Mouse (Mus musculus) heart, embryonic 15.5 days (tissue): ENCODE measurements at regions not wholly inside any gene's neighbourhood (a gene's known extent, or its start where the extent isn't known, plus 50 kb on each side); places are given as distances from the start of the nearest gene placed in this dataset.
A peak's percentile ranks its signal among the peaks of the same experiment; 100 is the strongest.

Experiments used
- ATAC-seq: fragments of 200-750 bp; cut with Nextera tagmentation; replicated peaks from 2 replicates; pipeline ENCODE4 v1.8.0; 2017; ENCODE audit warnings: low read depth, moderate TSS enrichment; ENCODE audit not compliant: insufficient number of reproducible peaks, insufficient read depth, low FRiP score
- H3K27ac ChIP-seq: fragments of 300-500 bp; sonication (generic); 2 replicates; pipeline ENCODE4 v1.5.1; 2015; ENCODE audit warnings: mild to moderate bottlenecking, inconsistent platforms
- H3K27me3 ChIP-seq: fragments of 300-500 bp; sonication (generic); 2 replicates; pipeline ENCODE4 v1.6.1; 2015; ENCODE audit warnings: inconsistent platforms
- H3K36me3 ChIP-seq: fragments of 300-500 bp; sonication (generic); 2 replicates; pipeline ENCODE4 v1.6.1; 2015; ENCODE audit warnings: mild to moderate bottlenecking, inconsistent platforms
- H3K4me1 ChIP-seq: fragments of 300-500 bp; sonication (generic); replicated peaks from 2 replicates; pipeline ENCODE4 v1.6.1; 2015; ENCODE audit warnings: inconsistent platforms
- H3K4me2 ChIP-seq: fragments of 300-500 bp; sonication (generic); 2 replicates; pipeline ENCODE4 v1.6.1; 2015; ENCODE audit warnings: inconsistent platforms, mild to moderate bottlenecking, moderate library complexity
- H3K4me3 ChIP-seq: fragments of 300-500 bp; sonication (generic); 2 replicates; pipeline ENCODE4 v1.5.1; 2015; ENCODE audit warnings: mild to moderate bottlenecking, inconsistent platforms
- H3K9ac ChIP-seq: fragments of 300-500 bp; sonication (generic); 2 replicates; pipeline ENCODE4 v1.6.1; 2015; ENCODE audit warnings: mild to moderate bottlenecking, inconsistent platforms
- H3K9me3 ChIP-seq: fragments of 300-500 bp; sonication (generic); replicated peaks from 2 replicates; pipeline ENCODE4 v1.6.1; 2016; ENCODE audit warnings: inconsistent platforms
- whole genome bisulfite sequencing: fragments of 180-500 bp; shearing (Covaris S2); methylation state at CpG from one replicate; pipeline ENCODE4 v1.1.7; 2015; ENCODE audit warnings: mixed read lengths; 5-methylcytosine and 5-hydroxymethylcytosine counted together

GRCm38 (mm10) chr9:120677216-120677615 lies 106.0 kb downstream of the Rpl14 start:
- Histone ChIP-seq H3K27ac (no peak overlapping the region), H3K36me3 (no peaks in the 10 kb centered on the region), H3K4me3 (no peak overlapping the region), H3K9me3 (no peaks in the 10 kb centered on the region), H3K27me3 (peaks cover 13% of the 10 kb centered on the region), H3K9ac (no peak overlapping the region), H3K4me2 (no peak overlapping the region), H3K4me1 (peaks cover 20% of the 10 kb centered on the region)
- 81% methylated on average over 5 of the region's 5 CpGs for WGBS
- no peak for ATAC-seq

DNA sequence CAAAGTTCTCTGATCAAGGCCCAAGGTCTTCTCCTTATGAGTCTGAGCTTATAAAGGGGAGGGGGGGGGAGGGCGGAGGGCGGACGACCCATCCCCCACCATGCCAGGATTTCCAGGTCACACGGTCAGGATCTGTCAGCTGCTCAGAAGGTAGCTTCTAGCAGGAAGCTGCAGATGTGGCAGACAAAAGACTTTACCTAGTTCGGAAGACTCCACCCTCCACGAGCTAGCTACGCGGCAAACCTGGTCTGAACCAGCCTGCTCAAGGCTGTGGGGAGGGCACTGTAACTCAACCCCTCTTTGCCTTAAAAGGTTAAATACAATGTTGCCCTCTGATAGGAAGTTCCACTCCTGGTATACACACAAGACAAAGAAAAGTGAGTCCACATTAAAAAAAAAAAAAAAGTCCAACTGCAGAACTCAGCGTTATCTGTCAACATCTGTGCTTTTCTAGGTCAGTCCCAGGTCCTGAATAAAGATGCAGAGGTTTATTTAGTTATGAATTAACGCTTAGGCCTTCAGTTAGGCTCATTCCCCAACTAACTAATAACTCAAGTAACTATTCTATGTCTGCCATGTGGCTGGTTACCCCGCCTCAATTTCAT lies 108.7 kb downstream of the Rpl14 start:
- Histone ChIP-seq H3K27ac (no peak overlapping the region), H3K4me2 (0 out of 2 replicates have a peak overlapping the region, but pooled peaks have one; percentile 4), H3K4me1 (peaks cover 17% of the 10 kb centered on the region), H3K4me3 (no peak overlapping the region), H3K9me3 (no peaks in the 10 kb centered on the region), H3K9ac (no peak overlapping the region), H3K27me3 (0 out of 2 replicates have a peak, but pooled peaks cover 2% of the 10 kb centered on the region), H3K36me3 (no peaks in the 10 kb centered on the region)
- no peak for ATAC-seq
- 41% methylated on average over 11 of the region's 11 CpGs for WGBS

DNA sequence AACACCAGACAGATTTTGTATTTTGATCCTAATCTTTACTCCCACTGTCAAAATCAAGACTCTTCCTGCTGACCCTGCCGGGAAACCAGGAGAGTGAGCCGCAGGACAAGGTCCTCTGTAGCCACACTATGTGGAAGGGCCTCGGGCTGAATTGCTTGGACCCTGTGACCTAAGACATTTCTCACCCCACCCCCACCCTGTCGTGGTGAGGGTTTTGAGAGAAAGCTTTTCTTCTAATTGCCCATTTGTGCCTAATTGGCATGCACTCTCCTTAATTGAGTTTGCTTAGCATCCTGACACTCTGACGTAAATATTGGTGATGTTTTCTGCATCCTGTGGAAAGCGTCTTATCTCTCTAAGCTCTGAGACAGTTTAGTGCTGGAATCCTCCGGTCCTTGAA lies 110.2 kb downstream of the Rpl14 start:
- no peak overlapping the region for H3K4me3 ChIP-seq
- H3K9ac ChIP-seq: no peak overlapping the region
- no peaks in the 10 kb centered on the region for H3K9me3 ChIP-seq
- no peak overlapping the region for H3K4me2 ChIP-seq
- H3K36me3 ChIP-seq: no peaks in the 10 kb centered on the region
- H3K27ac ChIP-seq: no peak overlapping the region
- H3K27me3 ChIP-seq: no peaks in the 10 kb centered on the region
- H3K4me1 ChIP-seq: peaks cover 9% of the 10 kb centered on the region
- no peak for ATAC-seq
- WGBS: 38% methylated on average over 7 of the region's 7 CpGs

GRCm38 (mm10) chr9:120685961-120686360 lies 114.7 kb downstream of the Rpl14 start:
- Histone ChIP-seq H3K27ac (no peak overlapping the region), H3K9ac (no peak overlapping the region), H3K9me3 (no peaks in the 10 kb centered on the region), H3K4me1 (peaks cover 10% of the 10 kb centered on the region), H3K4me2 (no peak overlapping the region), H3K4me3 (no peak overlapping the region), H3K27me3 (no peaks in the 10 kb centered on the region), H3K36me3 (no peaks in the 10 kb centered on the region)
- WGBS: 22% methylated on average over 6 of the region's 7 CpGs
- no peak for ATAC-seq

DNA sequence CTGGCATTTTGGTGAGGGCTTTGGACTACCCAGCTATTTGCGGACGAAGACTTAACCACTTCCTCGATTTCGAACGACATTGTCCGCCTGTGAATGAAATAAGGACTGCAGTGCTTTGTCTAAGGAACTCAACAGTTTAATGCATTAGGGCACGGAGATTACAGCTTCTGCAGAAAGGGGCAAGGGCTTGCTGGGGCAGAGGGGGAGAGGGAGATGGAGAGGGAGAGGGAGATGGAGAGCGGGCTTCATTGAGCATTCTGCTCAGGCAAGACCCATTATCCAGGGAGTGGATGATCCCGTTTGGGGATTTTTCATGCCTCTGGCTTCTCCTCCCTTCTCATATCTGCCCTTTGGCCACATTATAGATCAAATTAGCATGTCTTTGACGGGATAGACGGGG lies 117.8 kb downstream of the Rpl14 start:
- Histone ChIP-seq H3K9me3 (no peaks in the 10 kb centered on the region), H3K4me2 (no peak overlapping the region), H3K9ac (no peak overlapping the region), H3K27me3 (0 out of 2 replicates have a peak, but pooled peaks cover 3% of the 10 kb centered on the region), H3K4me3 (no peak overlapping the region), H3K36me3 (no peaks in the 10 kb centered on the region), H3K4me1 (peaks cover 23% of the 10 kb centered on the region), H3K27ac (no peak overlapping the region)
- ATAC-seq: no peak
- 80% methylated on average over 11 of the region's 11 CpGs for WGBS

GRCm38 (mm10) chr9:120690510-120690909 lies 119.3 kb downstream of the Rpl14 start:
- no peaks in the 10 kb centered on the region for H3K9me3 ChIP-seq
- 0 out of 2 replicates have a peak, but pooled peaks cover 3% of the 10 kb centered on the region for H3K27me3 ChIP-seq
- peaks cover 23% of the 10 kb centered on the region for H3K4me1 ChIP-seq
- H3K36me3 ChIP-seq: no peaks in the 10 kb centered on the region
- ATAC-seq: no peak
- no peak overlapping the region for H3K4me3 ChIP-seq
- H3K27ac ChIP-seq: peak overlapping the region; percentile 88
- 41% methylated on average over 5 of the region's 5 CpGs for WGBS
- no peak overlapping the region for H3K9ac ChIP-seq
- H3K4me2 ChIP-seq: 0 out of 2 replicates have a peak overlapping the region, but pooled peaks have one; percentile 68

DNA sequence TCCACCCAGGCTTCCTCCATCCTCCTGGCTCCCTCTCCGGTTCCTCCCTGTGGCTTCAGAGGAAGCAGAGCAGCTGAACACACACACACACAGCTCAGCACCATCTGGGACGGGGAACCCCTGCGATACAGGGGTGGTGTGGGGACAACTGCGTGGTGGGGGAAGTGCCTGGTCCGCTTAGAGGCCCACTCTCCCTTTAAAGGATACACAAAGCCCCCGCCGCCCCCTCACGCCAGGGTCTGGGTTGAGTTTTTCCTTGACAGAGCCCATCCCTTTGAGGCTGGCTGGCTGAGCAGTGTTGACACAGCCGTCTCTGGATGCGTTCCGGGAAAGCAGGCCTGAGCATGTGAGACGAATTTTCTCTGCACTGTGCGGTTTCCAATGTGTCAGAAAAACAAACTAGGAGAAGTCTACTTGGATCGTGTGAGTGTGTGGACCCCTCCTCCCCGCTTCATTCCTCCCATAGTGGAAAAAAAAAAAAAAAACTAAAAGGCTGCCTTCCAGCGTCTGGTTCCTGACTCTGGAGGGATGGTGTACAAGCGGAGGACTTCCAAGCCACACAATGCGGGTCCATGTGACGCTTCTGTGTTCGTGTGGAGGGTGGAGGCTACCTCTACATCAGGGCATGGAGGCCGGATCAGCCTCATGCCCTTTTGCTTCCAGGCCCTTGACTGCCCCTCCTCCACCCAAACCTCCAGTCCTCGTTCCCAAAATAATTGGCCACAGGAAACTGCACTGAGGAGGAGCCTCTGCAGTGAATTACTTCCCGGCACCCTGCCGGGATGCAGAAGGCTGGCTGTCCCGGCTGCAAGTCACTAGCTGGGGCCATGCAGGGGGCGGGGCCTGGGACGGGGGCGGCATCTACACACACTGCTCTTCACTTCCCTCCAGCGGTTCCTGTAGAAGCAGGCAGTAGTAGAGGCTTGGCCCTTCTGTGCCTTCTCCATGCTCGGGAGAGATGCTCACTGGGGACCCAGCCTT lies 120.0 kb downstream of the Rpl14 start:
- 6% methylated on average over 30 of the region's 30 CpGs for WGBS
- H3K27ac ChIP-seq: peak overlapping the region; percentile 88
- H3K4me1 ChIP-seq: peaks cover 23% of the 10 kb centered on the region
- peak overlapping the region; percentile 28 for H3K9ac ChIP-seq
- 0 out of 2 replicates have a peak, but pooled peaks cover 3% of the 10 kb centered on the region for H3K27me3 ChIP-seq
- no peaks in the 10 kb centered on the region for H3K9me3 ChIP-seq
- H3K36me3 ChIP-seq: no peaks in the 10 kb centered on the region
- peak overlapping the region; percentile 42 for H3K4me3 ChIP-seq
- ATAC-seq: peak; percentile 86
- H3K4me2 ChIP-seq: peak overlapping the region; percentile 68

- peaks cover 23% of the 10 kb centered on the region for H3K4me1 ChIP-seq
- H3K27ac ChIP-seq: peak overlapping the region; percentile 88
- peak overlapping the region; percentile 68 for H3K4me2 ChIP-seq
- H3K27me3 ChIP-seq: 0 out of 2 replicates have a peak, but pooled peaks cover 3% of the 10 kb centered on the region
- 21% methylated on average over 13 of the region's 14 CpGs for WGBS
- no peaks in the 10 kb centered on the region for H3K36me3 ChIP-seq
- H3K9me3 ChIP-seq: no peaks in the 10 kb centered on the region
- ATAC-seq: no peak
- H3K9ac ChIP-seq: peak overlapping the region; percentile 28
- H3K4me3 ChIP-seq: peak overlapping the region; percentile 42
These were observed 120.7 kb downstream of the Rpl14 start for GRCm38 (mm10) chr9:120691971-120692401.

DNA sequence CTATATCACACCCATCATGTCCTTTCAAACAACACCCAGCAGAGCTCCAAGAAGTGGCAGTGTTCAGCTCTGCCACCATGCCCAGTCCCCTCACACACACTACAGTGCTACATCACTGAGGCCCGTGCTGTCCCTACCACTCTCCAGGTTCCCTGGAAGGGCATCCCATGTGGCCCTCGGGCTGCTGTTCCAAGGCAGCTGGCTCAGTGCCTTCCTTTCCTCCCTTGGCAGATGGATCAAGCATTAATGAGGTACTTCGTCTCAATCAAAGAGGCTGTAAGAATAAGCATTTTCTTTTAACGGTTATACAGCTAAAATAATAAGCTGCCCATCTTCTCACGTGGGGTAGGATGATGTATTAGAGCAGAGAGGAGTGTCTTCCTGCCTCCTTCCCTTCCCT lies 123.2 kb downstream of the Rpl14 start:
- Histone ChIP-seq H3K4me1 (peaks cover 23% of the 10 kb centered on the region), H3K4me3 (no peak overlapping the region), H3K9ac (no peak overlapping the region), H3K4me2 (no peak overlapping the region), H3K36me3 (no peaks in the 10 kb centered on the region), H3K27me3 (0 out of 2 replicates have a peak, but pooled peaks cover 3% of the 10 kb centered on the region), H3K9me3 (no peaks in the 10 kb centered on the region), H3K27ac (no peak overlapping the region)
- no peak for ATAC-seq
- 70% methylated on average over 5 of the region's 5 CpGs for WGBS

- H3K9me3 ChIP-seq: no peaks in the 10 kb centered on the region
- WGBS: 63% methylated on average over 10 of the region's 10 CpGs
- 0 out of 2 replicates have a peak, but pooled peaks cover 3% of the 10 kb centered on the region for H3K27me3 ChIP-seq
- no peaks in the 10 kb centered on the region for H3K36me3 ChIP-seq
- no peak overlapping the region for H3K4me3 ChIP-seq
- peaks cover 14% of the 10 kb centered on the region for H3K4me1 ChIP-seq
- H3K4me2 ChIP-seq: no peak overlapping the region
- H3K27ac ChIP-seq: no peak overlapping the region
- no peak overlapping the region for H3K9ac ChIP-seq
- ATAC-seq: no peak
These were observed 124.7 kb downstream of the Rpl14 start for GRCm38 (mm10) chr9:120695966-120696365.

GRCm38 (mm10) chr9:120697749-120698148 lies 126.5 kb downstream of the Rpl14 start:
- Histone ChIP-seq H3K4me3 (no peak overlapping the region), H3K36me3 (no peaks in the 10 kb centered on the region), H3K4me2 (no peak overlapping the region), H3K9me3 (no peaks in the 10 kb centered on the region), H3K27me3 (0 out of 2 replicates have a peak, but pooled peaks cover 3% of the 10 kb centered on the region), H3K27ac (no peak overlapping the region), H3K4me1 (no peaks in the 10 kb centered on the region), H3K9ac (no peak overlapping the region)
- ATAC-seq: no peak
- WGBS: 81% methylated on average over 7 of the region's 7 CpGs
